Mouse (Mus musculus) ovary, adult 18-20 months (tissue): ENCODE data around the gene Mrpl1.

Experiments used
- DNase-seq: peaks from one replicate; pipeline ENCODE4 v3.0.0; 2022; ENCODE audit warnings: low spot score, mixed read lengths

The Mrpl1 gene

DNA sequence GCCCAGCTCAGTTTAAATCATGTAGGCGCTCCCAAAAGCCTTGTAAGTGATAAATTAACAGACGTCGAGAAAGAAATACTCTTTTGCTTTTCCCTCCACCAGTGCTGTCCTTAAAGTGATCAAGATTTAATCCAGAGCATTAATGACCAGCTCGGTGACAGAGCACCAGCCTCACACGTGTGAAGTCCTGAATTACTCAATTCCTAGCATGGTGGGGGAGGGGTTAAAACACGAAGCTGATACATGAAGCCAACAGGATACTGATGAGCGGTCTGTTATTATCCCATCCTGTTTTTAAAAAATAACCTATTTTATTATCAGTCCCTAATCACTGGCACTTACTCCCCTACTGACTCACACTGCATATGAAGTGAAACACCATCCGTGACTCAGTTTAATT, 102.4 kb downstream of the Mrpl1 start:
- DNase-seq, result no peak
